Mouse (Mus musculus) heart, adult 8-10 months (tissue): ENCODE results near the gene Arl6ip5. TPM values are rescaled to one million over a fixed set of nuclear protein-coding genes. Genes with fewer than 3 reads are reported as not detected.
"Not testable (repeated sequence)": the region's sequence is repeated elsewhere in the genome, so short reads cannot be mapped to it uniquely, and the experiment has no call there.

ENCODE experiments used
- DNase-seq: peaks from one replicate; pipeline ENCODE4 v3.0.0; 2022; ENCODE audit warnings: low spot score
- total RNA-seq, 4 experiments: library from RNA; stranded (reverse); gene quantifications; 2 replicates each; pipeline ENCODE4 v1.2.4; 2022

The Arl6ip5 gene
- total RNA-seq, 4 experiments from 2014 or later: 135 to 148 (median 144) TPM

DNA sequence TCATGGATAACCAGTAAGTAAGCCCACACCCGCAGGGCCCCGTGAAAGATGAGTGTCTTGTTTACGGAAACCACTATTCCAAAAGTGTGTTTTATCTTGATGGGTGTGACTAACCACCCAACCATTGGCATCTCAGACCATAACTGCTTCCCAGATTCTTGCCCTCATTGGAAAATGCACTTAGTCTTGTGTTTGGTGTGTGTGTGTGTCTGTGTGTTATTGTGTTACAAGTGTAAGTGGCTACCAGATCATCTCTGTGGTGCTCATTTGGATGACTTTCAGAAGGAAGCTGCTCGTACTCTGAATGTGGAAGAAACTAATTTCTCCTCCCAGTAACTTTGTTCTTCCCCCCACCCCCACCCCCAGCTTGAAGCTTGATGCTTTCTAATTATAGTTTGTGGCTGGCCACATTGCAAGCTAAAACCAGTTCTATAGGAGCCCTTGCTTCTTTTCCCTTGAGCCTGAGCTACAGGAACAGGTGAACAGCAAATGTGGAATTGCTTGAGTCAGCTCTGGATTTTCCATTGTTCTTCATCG lies 12.5 kb downstream of the Arl6ip5 start:
- no peak for DNase-seq

DNA sequence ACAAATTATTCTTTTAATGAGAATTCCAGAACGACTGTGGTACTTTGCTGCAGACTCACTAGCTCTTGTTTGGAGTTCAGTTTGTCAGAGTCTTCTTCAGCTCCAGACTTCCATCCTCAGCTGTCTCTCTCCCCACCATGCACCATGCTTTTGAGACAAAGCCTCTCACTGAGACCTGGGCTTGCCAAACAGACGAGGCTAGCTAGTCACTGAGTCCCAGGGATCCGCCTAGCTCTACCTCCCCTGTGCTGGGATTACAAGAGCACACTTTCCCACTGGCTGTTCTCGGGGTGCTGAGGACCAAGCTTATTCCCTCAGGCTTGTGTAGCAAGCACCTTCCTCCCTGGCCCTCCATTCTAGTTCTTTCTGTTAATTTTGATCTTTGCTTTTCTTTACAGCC lies 13.1 kb downstream of the Arl6ip5 start:
- no peak for DNase-seq

DNA sequence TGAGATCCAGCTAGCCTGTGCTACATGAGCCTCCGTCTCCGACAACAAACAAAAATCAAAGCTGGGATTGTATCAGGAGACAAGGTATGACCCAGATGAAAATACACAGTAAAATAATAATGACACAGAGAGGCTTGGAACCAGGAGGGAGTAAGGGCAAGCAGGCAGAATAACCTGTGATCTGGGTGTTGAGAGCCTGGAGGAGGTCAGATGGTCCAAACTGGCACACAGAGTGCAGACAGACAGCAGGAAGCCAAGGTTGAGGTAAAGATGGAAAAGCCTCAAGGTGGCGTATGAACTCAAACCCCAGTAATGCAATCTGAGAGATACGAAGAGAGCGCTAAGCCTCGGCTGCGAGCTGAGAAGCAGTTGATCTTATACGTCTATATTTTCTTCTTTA lies 14.0 kb downstream of the Arl6ip5 start:
- DNase-seq: no peak

DNA sequence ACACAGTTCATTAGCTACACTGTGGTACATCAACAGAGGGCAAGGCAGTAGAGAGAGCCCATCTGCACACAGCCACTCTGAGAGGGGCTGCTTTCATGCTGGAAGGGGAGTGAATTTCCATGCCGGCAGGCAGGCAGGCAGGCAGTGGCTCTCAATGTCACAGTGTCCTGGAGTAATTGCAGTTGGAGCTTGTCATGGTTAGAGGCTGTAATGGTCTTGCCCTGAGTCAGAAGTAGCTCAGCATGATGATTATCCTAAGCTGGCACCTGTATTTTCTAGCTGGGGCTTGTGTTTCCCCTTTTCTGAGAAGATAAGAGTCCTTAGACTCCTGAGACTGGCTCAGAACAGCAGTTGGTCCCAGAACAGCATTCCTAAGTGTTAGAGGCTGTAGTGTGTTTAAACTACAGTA lies 15.6 kb downstream of the Arl6ip5 start:
- DNase-seq: no peak

DNA sequence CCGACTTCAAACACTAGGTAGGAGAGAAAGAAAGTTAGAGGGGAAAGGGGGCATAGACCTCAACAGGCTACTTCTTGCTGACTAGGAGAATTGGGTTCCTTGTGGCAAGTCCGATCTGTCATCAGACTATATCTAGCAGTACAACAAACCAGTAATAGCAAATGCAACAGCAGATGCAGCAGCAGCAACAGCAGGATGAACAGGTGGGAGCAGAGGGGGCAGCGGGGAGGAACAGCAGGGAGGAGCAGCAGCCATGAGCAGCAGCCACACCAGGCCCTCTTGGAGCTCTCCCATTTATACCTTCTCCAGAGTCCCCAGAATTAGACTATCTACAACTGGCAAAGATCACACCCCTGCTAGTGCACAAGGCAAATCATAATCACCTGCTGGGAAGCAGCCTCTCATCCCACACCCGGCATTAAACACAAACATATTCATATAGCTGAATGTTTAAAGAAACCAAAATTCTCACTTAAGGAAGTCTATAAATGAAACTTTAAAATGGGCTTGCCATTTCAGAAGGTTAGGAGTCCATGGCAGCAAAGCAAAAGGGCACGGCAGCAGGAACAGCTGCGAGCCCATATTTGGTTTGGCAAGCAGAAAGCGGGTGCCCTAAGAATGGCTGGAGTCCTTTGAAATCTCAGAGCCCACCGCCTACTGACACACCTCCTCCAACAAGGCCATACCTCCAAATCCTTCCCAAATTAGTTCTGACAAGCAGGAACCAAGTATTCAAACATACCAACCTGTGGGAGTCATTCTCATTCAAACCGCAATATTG lies 16.8 kb downstream of the Arl6ip5 start:
- DNase-seq: no peak

DNA sequence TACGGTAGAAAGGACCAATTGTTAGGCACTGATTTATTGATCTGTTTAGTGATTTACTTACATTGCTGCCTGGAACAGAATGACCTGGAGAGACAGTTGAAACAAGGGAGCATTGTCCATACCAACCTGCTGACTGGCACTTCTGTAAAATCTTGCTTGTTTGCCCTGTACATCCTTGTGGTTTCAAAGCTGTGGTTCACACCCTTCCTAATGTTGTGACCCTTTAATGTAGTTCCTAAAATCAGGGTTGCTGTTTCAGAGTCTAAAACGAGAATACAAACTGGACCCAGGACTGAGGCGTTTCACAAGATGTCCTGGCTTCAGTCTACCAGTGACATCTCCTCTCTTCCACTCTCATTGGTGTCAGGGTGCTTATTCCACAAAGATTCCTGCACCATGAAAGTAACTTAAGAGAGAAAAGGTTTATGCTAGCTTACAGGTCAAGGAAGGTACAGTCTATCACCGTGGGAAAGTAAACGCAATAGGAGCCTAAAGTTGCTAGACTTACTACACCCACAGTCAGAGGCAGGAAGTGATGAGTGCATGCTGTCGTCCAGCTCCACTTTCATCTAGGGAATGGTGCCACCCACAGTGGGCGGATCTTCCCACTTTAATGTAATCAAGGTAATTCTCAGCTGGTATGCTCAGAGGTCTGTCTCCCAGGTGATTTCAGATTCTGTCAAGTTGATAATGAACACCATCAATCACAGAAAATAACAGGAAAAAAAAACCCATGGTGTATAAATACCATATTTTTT lies 24.6 kb downstream of the Arl6ip5 start:
- DNase-seq: no peak

DNA sequence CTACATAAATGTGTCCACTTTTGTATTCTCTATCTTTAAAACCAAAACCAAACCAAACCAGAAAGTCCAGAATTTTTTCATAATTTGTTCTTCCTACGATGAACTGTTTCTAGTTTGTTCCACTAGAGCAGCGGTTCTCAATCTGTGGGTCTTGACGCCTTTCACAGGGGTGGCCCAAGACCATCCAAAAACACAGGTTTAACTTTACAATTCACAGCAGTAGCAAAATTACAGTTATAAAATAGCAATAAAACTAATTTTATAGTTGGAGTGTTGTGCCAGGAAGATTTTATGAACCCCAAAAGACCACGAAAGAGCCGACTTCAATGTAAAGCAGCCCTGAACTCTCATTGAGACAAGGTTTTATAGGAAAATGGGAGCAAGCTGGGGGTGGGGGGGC lies 25.6 kb downstream of the Arl6ip5 start:
- no peak for DNase-seq

DNA sequence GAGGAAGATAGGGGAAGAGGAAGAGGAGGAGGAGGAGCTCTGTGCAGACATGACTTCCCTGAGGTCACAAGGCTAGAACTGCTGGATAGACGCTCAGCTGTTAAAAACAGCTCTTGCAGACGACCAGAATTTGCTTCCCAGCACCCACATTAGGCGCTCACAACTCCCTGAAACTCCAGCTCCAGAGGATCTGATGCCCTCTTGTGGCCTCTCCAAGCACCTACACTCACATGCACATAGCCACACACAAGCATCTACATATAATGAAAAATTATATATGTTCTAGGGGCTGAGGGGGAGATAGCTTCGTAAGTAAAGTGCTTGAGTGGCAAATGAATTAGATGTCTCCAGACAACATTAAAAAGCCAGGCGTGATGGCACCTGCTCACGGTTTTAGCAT lies 28.9 kb downstream of the Arl6ip5 start:
- no peak for DNase-seq

DNA sequence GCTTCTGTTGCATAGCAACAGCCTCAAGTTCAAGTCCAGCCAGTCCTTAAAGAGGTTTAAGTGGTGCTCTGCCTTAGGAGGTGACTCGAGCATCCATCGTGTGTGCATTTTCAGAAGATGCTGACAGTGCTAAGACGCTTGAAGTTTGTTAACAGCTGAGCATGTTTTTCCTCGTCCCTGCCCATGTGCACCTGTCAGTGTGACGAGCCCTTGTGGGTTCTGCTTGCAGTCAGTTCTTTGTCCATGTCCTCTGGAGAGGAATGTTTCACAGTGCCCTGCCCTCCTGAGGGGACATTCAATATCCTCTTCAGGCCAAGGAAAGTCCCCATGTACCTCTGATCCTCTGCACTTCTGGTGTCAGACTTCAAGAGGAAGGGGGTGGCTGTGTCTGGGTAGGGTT lies 29.6 kb downstream of the Arl6ip5 start:
- DNase-seq: no peak

DNA sequence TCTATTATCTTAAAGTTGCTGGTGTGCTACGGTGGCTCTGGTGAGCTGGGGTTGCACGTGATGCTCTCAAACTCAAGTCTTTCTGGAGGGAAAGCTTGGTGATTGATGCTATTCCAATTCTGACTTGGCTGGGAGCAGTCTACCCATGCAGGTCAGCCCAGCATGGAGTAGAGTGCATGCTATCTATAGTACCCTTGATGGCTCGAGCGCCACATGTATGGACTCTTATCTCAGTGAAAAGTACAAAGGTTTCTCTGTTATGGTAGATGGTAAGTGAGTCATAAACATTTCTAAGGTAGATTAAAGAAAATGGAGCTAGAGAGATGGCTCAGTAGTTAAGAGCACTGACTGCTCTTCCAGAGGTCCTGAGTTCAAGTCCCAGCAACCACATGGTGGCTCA lies 32.0 kb downstream of the Arl6ip5 start:
- no peak for DNase-seq

DNA sequence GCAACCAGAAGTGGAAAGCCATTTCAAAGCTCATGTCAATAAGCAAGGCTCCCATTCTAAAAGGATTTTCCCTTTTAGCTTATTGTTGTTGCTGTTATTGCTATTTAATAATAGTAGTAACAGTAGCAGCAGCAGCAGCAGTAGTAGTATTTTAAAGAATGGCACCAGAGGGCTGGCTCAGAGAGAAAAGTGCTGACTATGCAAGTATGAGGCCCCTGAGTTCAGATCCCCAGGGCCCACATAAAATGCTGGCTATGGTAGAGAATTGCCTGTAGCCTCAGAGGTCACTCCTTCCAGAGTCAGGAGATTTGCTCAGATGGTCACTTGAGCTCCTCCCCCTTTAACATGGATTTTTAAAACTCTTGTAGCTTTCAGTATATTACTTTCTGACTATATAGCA lies 34.7 kb downstream of the Arl6ip5 start:
- DNase-seq: no peak

DNA sequence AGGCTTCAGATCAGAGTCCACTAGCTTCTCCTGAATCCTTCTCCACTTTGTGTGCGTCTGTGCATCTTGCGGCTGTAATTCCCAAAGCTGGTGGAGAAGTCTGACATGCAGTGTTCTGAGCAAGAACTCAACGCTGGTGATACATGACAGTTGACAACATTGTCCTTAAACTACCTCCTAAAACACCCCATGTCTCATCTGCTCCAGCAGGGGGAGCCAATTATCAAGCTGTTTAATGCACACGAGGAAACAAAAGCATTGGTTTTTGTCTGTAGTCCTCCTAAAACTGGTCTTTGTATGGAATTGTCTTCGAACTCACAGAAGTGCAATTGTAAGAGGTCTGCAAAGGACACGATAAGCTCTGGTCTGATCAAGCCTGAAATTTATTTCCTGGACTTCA lies 40.5 kb downstream of the Arl6ip5 start:
- DNase-seq: peak; percentile 73

DNA sequence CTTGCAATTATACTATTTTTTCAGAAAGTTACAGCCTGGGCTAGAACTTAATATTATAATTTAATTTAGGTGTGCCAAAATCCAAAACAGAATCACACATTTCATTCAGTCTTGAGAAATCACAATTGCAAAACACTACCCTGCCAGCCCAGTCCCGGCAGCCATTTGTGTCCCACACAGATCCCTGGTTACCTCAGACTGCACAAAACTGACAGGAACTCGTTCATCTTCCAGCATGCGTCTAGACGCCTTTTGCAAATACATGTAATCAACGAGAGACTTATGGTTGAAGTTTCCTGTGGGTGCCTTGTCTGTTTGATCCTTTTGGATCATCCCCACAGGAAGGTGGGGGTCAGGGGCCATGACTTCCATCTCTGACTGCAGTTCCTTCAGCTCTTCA lies 41.6 kb downstream of the Arl6ip5 start:
- DNase-seq: no peak

DNA sequence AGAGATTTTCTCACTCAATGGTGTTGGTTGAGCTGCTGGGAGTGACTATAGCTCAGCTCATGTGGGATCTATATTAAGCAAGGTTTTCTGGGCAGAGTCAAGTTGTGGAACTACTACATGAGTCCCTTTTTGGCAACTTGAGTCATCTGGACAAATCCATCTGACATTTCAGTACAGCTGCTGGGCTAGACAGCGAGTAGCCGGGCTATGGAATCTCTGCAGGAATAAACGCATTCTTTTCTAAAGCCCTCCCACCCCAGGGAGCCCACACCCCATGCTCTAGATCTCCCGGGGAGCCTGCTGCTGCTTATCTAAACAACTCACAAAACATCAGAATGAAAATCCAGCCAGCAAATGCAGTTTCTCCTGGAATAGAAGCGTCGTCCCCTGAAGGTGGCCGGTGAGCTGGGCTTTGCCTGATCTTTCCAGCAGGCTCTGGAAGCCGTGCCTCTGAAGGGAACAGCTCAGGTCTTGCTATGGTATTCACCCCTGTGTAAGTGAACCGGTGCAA lies 42.3 kb downstream of the Arl6ip5 start, which contains the start of gene Lmod3:
Lmod3 (minus strand) TSS at position 49 of the 511 bp plus-strand sequence.
- DNase-seq: no peak

DNA sequence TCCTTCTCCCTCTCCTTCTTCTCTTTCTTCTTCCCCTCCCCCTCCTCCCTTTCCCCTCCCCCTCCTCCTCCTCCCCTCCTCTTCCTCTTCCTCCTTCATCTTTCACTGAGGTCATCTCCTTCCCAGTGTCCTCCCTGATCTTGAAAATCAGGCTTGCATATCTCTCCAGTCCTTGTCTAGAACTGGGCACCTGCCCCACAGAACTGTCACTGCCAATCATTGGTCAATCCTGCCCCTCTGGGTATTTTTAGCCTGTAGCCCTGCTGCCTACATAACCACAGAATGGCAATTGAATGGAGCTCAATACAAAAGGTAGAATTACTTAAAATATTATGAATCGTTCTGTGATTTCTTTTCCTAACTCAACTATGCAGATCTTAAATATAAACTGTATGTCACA lies 48.0 kb downstream of the Arl6ip5 start:
- DNase-seq: no peak

DNA sequence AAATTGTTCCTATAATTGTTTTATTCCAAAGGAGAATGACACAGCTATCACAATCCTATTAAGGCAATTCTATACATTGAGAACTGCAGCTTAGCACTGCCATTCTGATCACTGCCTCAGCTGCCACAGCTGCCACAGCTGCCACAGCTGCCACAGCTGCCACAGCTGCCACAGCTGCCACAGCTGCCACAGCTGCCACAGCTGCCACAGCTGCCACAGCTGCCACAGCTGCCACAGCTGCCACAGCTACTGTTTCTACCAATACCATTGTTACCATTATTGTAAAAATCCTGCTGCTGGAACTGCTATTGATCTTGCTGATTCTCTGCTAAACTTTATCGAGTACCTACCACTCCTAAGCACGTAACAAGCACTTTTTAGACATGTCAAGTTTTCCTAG lies 49.4 kb downstream of the Arl6ip5 start:
- DNase-seq: not testable (repeated sequence)

DNA sequence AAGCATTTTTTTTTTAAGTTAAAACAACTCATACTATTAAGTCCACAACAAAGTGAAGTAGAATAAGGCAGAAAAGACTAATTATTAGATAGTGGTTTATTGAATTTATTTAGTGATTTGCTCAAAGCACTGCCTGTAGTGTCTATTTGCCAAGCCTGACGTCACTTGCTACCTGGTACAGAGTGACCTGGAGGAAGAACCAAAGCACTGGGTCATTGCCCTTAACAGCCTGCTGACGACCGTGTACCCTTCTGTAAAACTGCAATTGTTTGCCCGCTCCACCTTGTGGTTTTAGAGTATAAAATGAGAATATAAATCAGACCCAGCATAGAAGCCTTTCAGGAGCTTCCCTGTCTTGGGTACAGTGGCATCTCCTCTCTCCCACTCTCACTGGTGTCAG lies 51.7 kb downstream of the Arl6ip5 start:
- DNase-seq: no peak

DNA sequence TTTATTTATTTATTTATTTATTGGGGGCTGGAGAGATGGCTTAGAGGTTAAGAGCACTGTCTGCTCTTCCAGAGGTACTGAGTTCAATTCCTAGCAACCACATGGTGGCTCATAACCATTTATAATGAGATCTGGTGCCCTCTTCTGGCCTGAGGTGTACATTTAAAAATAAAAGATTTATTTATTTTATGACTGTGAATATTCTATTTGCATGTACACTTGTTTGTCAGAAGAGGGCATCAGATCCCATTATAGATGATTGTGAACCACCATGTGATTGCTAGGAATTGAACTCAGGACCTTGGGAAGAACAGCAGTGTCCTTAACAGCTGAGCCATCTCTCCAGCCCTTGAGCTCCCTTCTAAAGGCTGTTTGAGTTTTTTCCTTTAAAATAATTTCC lies 53.3 kb downstream of the Arl6ip5 start:
- not testable (repeated sequence) for DNase-seq

DNA sequence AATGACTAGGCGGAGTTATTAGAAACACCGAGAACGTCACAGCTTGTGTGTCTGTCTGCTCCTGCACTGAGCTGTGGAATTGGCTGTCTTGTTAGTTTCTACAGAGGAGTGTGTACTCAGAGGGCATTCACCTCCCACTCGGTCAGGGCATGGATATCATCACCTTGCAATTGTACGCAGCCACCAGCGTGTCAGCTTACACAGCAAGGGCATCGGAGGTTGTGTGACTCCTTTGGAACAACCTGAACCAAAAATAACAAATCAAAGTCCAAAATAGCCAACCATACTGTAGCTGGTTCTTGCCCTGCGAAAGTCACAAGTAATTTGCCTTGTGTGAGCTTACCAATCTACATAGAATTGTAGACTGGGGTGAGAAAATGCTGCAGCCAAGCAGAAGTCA lies 54.8 kb downstream of the Arl6ip5 start:
- peak; percentile 65 for DNase-seq

DNA sequence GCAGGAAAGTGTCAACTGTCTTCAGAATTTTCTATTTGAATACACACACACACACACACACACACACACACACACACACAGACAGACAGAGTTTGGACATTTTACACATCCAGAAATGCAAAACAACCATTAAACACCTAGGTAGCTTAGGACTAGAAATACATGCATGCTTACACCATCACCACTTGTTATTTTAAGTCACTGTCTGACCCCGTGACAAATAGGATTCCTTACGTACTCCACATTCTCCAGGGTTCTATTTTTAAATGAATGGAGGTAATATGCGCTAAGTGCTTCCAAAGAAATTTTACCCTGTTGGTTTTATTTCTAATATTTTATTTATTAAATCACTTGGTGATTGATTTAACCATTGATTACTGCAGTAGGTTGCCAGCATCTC lies 55.2 kb downstream of the Arl6ip5 start:
- no peak for DNase-seq

DNA sequence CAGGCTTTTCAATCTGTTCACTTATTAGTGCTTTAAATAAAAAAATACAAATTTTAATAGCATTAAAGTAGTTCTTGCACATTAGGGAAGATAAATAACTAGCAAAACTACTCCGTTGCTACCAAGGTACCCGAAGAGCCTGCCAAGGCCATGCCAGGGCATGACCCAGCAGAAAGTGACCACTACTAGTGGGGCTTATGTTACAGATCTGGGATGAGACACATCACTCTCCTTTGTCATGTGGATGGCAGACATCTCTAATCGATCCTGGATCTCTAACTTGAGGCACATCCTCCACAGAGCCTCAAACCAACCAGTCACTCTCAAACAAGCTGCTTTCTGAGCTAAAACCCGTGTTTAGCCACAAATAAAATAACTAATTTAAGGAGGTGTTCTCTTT lies 56.2 kb downstream of the Arl6ip5 start:
- DNase-seq: no peak

DNA sequence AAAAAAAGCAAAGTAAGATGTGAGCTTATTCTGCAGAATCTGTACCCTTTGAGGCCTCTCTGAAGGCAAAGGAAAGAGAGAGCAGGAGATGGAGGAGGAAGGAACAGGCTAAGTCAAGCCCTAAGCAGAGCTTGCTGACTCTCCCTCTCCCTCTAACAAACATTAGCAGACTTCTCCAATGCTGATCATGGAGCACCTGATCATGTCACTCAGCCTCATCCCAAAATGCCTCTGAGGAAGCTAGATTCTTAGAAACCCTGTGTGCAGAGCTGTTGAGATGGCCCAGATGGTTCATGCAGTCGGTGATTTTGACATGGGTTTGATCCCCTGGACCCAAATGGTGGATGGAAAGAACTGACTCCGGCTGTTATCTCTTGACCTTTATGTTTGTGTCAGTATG lies 56.6 kb downstream of the Arl6ip5 start:
- no peak for DNase-seq

DNA sequence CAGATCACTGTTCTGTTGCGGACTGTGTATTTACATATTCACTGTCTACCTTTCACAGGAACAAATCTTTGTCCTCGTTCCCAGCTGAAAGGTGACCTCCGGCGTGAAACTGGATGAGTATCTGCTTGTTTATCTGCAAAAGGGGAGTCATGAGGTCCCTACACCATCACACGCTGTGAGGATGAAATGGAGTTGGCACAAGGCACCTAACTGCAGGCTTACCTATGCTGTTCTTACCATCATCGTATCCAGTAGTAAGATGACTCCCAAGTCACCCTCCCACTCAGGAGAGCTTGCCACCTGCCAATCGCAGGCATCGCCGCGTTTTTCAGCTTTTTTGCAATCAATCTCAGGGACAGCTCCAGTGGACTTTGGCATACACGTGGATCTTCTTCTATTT lies 59.1 kb downstream of the Arl6ip5 start:
- no peak for DNase-seq
